Mouse (Mus musculus): ENCODE results near the gene Tiam1.
A peak's percentile ranks its signal among the peaks of the same experiment; 100 is the strongest.

Tiam1 gene

DNA sequence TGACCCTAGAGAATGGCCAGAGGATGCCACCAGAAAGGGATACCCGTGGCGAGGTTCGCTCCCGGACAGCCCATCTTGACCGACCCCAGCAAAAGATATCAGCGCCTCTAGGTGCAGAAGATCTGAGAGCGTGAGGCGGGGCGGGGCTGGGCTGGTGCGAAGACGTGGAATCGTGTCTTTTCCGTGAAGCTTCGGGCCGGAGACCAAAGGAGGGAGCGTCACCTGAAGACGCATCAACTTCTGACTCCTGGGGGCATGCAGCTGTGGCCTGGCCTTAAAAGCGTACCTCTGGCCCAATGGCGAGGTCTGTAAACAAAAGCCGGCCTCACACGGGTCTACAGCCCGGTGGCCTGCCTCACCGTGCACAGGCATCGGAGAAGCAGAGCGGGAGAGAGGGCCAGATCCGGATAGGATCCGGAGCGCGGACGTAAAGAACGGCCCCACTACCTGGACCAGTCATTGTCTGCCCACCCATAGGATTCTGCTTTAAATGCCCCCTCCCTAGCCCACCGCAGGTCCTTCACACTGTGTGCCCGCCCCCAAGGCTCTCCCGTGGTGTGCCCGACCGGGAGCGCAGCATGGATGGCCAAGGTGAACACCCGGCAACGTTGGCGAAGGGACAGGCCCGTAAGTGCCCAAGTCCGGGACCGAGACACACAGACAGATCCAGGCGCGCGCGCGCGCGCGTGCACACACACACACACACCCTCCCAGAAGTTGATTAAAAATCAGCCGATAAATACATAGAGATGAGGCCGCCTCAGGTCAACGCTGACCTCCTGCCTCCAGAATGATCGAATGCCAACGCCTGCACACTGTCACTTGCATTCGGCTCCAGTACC, 774 bp downstream of the Tiam1 start:
- peak; percentile 70 for DNase-seq

DNA sequence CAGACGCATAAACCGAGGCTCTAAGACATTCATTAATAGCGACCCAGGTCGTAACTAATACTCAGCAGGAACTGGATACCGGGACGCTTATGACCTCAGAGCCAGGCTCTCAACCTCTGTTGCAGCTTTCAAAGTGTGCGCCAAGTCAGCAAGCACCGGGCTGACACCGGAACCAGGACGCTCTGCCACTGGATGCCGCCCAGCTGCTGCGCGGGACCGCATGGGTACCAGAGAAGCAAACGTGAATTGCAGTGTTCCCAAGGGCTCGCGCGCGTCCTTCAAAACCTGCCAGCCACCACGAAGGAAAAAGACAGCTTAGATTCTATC, 1.4 kb downstream of the Tiam1 start:
- peak; percentile 53 for DNase-seq

DNA sequence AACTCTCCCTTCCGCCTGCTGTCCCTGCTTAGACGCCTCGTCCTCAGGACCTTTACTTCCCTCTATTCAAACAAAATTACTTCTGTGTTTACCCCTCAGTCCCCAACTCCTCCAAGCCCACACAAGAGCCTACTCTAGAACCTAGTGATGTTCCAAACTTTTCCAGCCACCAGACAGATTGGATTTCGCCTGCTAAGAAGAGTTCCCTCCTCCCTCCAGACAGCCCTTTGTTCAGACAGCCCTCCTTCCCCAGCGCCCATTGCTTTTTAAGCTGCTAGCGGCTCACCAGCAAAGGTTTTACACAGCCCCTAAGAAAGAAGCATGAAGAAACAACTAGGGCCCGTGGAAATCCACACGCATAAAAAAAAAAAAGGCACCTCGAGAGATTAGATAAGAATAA, 2.0 kb downstream of the Tiam1 start:
- no peak for DNase-seq

DNA sequence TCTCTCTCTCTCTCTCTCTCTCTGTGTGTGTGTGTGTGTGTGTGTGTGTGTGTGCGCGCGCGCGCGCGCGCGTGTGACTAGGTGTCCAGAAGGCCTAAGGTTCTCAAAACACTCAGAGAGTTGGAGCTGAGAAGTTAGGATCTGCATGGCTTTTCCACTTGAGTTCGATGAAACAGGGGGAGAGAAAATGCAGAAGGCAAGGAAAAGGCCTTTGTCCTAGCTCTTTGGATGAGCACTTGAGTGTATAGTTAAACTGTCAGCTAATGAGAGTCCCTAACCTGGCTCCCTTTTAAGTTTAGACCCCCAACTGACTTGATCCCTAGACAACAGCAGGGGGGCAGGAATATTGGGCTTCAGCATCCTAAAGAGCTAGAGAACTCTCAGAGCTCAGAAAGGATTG, 3.0 kb downstream of the Tiam1 start:
- DNase-seq: no peak

DNA sequence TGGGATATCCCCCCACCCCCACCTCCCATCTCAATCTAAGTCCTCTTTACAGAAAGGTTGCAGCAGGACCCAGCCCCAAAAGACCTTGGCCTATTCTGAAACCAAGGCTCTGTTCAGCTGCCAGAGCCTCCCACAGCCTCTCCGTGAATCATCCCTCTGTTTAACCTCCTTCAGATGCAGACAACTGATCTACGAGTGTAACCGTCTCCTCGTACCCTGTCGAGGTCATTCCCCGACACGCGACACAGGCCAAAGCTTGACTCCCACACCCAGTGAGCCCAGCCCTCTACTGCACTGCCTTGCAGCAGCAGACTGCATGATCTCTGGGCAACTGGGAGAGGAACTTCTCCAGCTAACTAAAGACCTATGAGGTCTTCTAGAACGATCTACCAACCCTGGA, 3.9 kb downstream of the Tiam1 start:
- DNase-seq: no peak

DNA sequence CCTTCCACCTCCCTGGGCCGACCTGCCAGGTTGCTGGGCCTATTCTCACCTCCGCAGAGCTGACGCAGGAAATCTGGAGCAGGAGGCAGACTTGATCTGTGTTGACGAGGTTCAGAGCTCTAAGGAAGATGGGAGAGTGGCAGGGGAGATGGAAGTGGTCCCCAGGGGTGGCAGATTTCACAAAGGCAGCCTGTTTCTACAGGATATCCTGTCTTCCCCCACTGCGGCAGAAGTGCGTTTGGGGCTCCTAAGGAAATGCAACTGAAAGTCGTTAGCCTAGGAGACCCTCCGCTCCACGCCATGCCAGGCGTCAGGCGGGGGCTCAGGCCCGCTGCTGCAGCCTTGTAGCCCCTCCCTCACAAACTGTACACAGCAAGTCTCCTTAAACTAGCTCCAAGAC, 5.4 kb downstream of the Tiam1 start:
- DNase-seq: no peak

DNA sequence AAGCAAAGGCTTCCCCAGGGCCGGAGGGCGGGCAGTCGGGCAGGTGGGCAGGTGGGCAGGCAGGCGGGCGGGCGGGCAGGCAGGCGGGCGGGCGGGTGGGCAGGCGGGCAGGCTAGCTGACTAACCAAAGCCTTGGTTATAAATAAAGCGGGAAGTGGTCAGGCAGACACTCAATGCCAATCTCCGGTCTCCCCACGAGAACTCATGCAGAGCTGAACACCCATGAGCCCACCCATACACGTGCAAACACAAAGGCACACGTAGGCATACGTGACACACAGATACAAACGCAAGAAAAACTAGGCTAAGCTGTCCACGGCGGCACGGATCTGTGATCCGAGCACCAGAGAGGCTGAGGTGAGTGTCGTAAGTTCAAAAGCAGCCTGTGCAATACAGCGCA, 6.4 kb downstream of the Tiam1 start:
- DNase-seq: no peak

DNA sequence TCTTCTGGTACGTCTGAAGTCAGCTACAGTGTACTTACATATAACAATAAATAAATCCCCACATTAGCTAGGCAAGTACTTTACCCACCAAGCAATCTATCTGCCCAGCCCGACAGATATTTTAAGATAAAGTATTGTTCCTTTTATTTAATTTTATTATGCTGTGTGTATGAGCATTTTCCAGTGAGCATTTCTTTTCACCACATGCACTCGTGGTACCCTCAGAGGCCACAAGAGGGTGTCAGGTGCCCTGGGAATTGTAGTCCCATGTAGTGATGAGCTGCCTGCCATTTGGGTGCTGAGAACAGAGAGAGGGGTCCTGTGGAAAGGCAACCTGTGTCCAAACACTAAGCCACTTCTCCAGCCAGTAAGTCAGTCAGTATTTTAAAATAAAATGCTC, 8.0 kb downstream of the Tiam1 start:
- DNase-seq: no peak

DNA sequence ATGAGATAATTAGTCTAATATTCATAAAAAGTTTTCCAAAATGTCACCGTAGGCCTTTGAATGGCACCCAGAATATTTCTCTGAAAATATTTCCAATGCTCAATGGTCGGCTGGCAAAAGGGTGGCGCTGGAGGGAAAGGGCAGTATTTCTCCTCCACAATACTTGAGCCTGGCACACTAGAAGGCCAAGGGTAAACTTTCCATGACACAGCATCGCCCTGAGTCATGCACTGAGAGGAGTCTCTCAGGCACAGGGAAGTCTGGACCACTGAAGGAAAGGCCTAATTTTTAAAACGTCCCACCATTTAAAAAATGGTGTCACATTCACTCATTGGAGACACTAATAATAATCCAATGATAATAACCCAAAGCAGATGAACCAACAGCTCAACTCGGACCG, 9.2 kb downstream of the Tiam1 start:
- DNase-seq: no peak

DNA sequence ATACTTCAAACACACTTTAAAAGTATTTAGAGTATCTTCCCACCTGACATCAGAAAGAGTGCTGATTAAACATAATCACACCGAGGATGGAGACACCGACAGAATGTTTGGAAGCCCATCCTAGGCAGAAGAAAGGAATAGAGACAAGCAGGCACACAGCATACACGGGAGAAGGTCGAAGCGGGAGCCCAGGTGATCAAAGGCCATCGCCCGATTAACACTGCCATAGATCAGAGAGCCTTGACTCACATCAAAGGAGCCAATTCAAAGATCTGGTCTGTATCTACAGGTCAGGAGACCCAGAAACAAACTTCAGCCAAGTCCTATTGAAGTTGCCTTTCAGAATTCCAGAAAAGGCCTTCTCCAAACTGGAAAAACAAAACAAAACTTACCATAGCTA, 10.8 kb downstream of the Tiam1 start:
- no peak for DNase-seq

DNA sequence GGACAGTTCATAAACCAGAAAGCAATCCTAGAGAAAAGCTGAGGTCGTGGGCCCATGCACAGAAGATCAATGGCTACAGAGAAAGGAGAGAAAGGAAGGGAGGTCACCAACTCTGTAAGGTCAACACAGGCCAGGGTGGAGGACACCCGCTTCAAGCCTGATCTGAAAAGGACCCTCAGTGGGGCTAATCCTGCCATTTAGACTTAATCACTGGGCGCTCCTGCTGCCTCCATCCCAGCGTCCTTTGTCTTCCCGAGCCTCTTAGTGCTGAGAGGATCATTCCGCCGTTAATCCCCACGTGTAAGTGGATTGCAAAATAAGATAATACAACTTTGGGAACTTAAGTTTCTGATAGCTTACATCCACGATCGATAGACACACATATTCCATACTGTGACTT, 11.2 kb downstream of the Tiam1 start:
- no peak for DNase-seq

DNA sequence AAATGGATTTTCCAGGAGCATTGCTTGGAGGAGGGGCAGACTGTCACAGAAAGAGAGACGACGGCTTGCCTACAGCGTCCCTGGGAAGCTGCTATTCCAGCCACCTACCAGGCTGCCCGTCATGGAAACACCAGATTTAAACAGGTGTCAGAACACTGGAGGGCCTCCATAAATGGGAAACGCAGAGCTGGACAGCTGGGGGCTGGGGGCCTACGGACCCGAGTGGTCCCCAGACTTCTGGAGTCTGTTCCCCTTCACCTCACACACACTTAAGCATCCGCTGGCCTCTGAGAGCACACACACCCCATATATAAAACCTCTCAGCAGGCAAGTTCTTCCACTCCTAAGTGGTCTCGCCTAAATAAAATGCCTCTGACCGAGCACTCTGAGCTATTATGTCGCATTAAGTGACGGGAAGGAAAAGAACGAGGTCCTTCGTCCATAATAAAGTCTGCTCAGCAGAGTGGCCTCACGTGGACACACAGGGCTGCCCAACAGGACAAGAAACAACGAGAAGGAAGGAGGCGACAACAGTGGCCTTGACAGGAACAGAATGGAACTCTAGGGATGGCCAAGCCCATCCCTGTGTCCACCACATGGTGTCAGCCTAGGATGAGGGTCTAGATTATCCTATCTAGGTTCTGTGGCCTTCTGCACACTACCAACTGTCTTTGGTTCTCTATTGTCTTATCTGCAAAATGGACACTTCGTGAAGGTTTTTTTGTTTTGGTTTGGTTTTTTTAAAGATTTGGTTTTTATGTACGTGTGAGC, 14.6 kb downstream of the Tiam1 start:
- peak; percentile 55 for DNase-seq

DNA sequence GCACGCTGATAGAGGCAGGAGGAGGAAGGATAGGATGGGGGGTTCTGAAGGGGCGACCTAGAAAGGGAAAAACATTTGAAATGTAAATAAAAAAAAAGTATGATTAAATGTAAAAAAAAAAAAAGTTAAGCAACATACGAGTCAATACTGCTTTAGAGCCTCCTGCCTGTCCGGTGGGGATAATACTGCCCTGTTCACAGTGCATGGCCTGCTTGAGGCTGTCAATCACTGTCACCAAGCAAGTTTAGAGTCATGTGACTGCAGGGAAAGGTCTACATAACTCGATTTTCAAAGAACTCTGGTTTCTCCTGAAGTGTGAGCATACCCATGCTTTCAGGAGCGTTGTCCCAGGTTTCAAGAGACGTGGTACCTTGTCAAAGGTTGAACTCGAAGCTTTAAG, 15.2 kb downstream of the Tiam1 start:
- no peak for DNase-seq

DNA sequence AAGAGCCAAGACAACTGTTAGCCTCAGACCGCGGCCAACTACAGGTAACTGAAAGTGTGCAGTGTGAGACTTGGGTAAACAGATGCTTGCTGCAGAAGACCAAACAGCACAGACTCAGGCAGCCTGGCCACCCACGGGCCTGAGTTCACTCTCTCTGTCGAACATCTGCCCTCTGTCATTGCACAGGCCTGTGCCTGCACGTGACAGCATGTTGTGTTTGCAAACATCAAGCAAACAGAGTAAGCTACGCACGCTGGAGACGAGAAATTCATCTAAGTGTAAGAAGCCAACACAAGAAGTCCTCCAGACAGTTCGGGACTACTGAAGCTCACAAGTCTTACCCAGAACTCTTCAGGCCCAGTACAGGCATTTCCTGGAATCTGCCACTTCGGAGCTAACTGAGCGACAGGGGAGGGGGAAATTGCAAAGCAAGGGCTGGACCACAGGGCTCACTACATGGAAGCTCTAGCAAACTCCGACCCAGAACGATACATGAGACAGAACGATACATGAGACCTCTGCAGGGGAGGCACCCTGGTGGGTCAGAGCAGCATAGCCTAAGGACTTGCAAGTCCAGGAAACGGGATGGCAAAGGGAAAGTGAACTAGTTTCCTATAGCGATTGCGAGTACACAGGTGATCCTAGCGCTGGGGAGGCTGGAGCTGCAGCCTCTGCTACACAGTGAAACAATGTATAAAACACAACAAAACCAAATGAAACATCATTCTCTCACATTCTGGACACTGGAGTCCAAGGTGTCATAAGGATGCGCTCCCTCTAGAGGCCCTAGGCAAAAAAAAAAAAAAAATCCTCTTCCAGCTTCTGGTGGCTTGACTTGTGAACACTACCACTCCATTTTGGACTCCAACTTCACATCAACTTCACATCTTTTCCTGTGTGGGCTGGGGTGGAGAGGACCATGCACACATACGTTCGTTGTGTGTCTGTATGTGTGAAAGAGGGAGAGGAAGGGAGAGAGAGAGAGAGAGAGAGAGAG, 18.0 kb downstream of the Tiam1 start:
- DNase-seq: no peak

DNA sequence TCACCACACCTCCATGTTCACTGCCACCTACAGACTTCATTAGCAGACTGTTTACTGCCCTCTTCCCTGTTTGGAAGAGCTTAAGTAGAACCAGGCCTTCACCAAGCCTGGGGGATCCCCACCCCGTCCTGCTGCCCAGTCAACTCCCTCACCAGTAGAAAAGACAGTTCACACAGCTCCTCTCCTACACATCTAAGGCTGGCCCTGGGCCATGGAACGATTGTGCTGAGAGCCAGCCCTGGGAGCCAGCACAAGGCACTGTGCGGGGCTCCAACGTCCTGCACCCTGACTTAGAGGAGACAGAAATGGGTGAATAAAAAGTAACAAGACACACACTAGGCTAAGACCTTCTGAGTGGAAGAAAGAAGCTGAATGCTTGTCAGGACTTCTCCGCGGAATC, 20.5 kb downstream of the Tiam1 start:
- DNase-seq: no peak

DNA sequence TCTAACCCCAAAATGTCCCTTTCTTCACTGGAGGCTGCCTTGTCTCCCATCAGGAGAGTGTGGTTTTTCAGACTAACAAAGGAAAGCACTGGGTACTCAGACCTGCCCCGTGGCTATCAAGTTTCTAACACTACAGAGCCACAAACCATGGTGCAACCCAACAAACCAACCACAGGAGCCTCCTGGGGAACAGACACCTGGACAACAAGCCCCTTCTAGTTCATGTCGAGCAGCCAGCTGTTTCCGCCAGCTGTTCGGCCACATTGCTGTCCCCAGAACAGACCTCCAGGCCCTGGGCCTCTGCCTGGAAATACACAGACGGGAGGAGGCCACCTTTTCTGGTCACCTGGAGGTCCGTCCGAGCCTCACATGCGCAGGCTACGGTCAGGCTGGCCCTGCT, 21.1 kb downstream of the Tiam1 start:
- no peak for DNase-seq

DNA sequence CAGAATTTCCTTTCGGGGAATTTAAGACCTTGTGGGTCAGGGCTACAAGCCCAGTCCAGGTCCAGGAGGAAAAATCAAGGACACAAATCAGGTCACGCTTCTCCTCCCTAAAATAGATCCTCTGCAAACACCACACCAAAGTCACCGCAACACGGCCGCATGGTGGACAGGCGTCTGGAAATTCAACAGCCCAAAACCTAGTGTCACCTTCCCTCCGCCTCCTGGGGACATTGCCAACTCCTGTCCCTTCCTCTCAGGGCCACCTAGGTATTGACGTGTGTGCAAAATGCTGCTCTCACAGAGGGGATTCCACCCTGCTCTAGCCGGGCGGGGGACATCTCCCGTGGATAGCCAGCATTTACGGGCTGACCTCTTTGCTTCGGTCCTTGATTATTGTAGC, 21.8 kb downstream of the Tiam1 start:
- no peak for DNase-seq

DNA sequence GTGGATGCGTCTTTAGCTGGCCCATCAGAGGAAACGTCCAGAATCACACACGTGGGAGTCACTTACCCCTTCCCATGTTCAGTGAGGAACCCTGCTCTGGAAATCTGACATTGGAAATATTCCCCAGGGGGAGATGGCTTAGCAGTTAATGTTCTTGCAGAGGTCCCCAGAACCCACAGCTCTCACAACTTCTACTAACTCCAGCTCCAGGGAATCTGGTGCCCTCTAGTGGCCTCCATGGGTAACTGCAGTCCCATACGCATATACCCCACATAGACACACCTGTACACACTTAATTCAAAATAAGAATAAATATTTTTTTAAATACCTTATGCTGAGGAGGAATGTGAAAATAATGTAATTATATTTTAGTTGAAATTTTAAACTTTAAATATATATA, 23.6 kb downstream of the Tiam1 start:
- DNase-seq: no peak

DNA sequence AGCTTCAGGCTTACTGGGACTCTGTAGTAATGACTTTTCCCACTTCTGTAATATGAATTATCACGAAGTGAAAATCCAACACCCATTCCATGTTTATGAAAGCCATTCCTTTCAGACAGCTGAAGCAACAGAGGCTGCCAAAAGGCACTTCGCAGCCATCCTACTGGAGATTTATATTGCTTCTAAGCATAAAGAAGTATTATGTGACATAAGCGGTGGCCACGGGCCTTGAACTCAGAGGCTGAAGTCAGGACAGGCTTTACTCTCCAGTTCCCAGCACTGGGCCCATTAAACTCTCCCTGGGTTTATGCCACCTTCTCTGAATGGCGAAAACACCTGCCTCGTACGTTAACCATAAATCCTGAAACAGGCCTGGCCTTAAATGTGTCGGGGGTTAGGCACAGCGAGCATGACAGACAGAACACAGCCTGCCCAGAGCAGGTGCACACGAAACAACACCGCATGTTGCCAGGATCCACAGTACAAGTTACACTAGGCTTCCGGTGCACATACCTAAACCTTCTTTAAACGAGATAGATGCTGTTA, 26.9 kb downstream of the Tiam1 start:
- DNase-seq: no peak

DNA sequence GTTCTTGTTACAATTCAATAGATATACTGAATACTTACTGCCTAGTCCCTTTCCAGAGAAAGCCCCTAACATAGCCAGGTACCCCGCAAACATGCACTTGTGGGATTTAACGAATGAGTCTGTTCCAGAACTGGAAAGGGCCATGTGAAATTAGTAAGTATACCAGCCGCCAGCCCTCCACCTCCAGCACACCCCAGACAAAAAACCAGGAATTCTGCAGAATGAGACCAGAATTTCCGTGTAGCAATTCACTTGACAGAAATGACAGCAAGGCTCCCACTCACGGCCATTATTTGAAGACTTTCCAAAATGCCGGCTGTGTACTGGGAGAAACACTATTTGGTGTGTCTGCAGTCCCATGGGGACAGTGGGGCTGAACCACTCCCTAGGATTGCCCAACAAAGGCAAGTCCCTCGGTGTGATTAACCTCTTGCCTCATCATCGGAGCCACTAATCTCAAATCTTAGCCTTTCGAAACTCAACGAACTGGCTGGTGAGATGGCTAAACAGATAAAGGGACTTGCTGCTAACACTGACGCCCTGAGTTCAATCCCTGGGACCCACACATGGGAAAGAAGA, 30.9 kb downstream of the Tiam1 start:
- DNase-seq: no peak

DNA sequence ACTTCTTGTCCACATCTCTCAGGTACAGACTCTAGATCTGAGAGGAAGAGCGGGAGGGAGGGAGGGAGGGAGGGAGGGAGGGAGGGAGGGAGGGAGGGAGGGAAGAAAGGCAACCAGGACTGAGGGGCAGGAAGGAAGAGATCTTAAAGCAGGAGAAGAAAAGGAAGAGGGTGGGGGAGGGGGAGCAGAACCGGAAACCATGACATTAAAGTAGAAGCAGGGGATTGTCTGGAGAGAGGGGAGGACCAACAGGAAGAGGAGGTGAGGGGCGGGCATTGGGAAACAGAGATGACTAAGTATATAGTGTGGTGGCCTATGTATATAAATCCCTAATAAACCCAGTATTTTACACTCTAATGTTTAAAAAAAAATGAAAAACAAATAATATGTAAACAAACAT, 34.1 kb downstream of the Tiam1 start:
- DNase-seq: no peak

DNA sequence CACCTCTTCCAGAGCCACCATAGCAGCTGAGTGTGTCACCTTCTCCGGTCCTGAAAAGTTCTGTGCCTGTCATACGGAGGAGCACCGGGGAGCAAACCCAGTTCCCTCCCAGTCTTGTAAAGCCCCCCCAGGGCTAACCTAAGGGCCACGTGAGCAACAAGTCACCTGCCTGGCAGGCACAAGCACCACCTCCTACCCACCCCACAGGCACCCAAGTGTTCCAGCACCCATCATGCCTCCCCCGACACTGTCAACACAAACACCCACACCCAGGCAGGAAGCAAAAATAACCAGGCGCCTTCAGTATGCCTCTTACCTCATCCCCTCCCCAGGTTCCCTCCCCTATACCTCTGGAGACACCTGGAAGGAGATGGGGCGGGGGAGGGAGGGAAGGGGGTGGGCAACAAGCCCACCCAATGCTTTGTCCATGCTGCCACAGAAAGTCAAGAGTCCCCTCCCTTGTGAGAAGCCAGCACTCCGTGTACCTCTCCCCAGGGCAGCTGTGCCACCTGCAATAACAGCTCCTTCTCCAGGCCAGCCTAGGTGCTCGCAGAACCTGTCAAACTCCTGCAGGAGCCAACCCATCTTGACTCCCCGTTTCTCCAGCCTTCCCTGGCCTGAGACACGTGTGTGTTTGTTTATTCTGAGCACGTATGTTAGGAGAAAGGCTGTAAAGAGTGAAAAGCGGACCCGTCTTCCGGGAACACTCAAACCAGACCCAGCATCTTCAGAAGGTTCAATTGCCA, 38.7 kb downstream of the Tiam1 start:
- no peak for DNase-seq
